Mouse (Mus musculus) midbrain, embryonic 11.5 days (tissue): ENCODE measurements around the gene 1700025C18Rik. TPM values are rescaled to one million over a fixed set of nuclear protein-coding genes. Genes with fewer than 3 reads are reported as not detected.

Source experiments
- ATAC-seq: fragments of 200-750 bp; cut with Nextera tagmentation; 2 replicates; pipeline ENCODE4 v1.8.0; 2017; ENCODE audit warnings: moderate TSS enrichment, moderate library complexity; ENCODE audit not compliant: low FRiP score
- DNase-seq: peaks from one replicate; pipeline ENCODE4 v3.0.0; 2015; ENCODE audit warnings: low spot score; ENCODE audit errors: missing footprints
- H3K27ac ChIP-seq: fragments of 300-500 bp; sonication (generic); 2 replicates; pipeline ENCODE4 v1.5.1; 2014; ENCODE audit warnings: low read depth, low read length
- H3K27me3 ChIP-seq: fragments of 300-500 bp; sonication (generic); 2 replicates; pipeline ENCODE4 v1.6.1; 2014; ENCODE audit warnings: mild to moderate bottlenecking, low read length, moderate library complexity, mixed read lengths; ENCODE audit not compliant: control insufficient read depth, insufficient read depth
- H3K36me3 ChIP-seq: fragments of 300-500 bp; sonication (generic); 2 replicates; pipeline ENCODE4 v1.6.1; 2014; ENCODE audit warnings: mild to moderate bottlenecking, low read length, moderate library complexity, mixed read lengths; ENCODE audit not compliant: control insufficient read depth, insufficient read depth
- H3K4me1 ChIP-seq: fragments of 300-500 bp; sonication (generic); 2 replicates; pipeline ENCODE4 v1.6.1; 2014; ENCODE audit warnings: low read length; ENCODE audit not compliant: control insufficient read depth, insufficient read depth
- H3K4me2 ChIP-seq: fragments of 300-500 bp; sonication (generic); 2 replicates; pipeline ENCODE4 v1.6.1; 2014; ENCODE audit warnings: mild to moderate bottlenecking, moderate library complexity
- H3K4me3 ChIP-seq: fragments of 300-500 bp; sonication (generic); 2 replicates; pipeline ENCODE4 v1.5.1; 2014; ENCODE audit warnings: low read depth, low read length
- H3K9ac ChIP-seq: fragments of 300-500 bp; sonication (generic); 2 replicates; pipeline ENCODE4 v1.6.1; 2014; ENCODE audit warnings: low read length
- H3K9me3 ChIP-seq: fragments of 300-500 bp; sonication (generic); 2 replicates; pipeline ENCODE4 v1.6.1; 2016; ENCODE audit warnings: low read length; ENCODE audit not compliant: control insufficient read depth
- WGBS: fragments of 180-500 bp; shearing (Covaris S2); extraction: QIAGEN DNeasy Blood & Tissue Kit; methylation state at CpG from one replicate; pipeline ENCODE4 v1.1.7; 2014; 5-methylcytosine and 5-hydroxymethylcytosine counted together
- polyA plus RNA-seq: library from polyadenylated mRNA; unstranded; fragments of >200 nt; fragmentation: Nextera tagmentation; extraction: Ambion mirVana; gene quantifications from 2 replicates; pipeline ENCODE4 v1.2.1, GENCODE M21; 2014

1700025C18Rik gene
- polyA plus RNA-seq, 1 experiment from 2014 or later, result not detected

- Histone ChIP-seq H3K4me3 (no peak overlapping the region), H3K36me3 (no peaks in the 10 kb centered on the region), H3K4me2 (no peak overlapping the region), H3K27me3 (peaks cover 24% of the 10 kb centered on the region), H3K9ac (no peak overlapping the region), H3K27ac (no peak overlapping the region), H3K9me3 (no peaks in the 10 kb centered on the region), H3K4me1 (peaks cover 28% of the 10 kb centered on the region)
- DNase-seq (no peak), ATAC-seq (no peak)
- 28% methylated on average over 9 of the region's 9 CpGs for WGBS
Observed at GRCm38 (mm10) chr2:165073381-165073781, 17.2 kb downstream of the 1700025C18Rik start.

- H3K4me1 ChIP-seq, result peaks cover 7% of the 10 kb centered on the region
- H3K9ac ChIP-seq, result peak overlapping the region; percentile 3; the same call in 1 of the 2 replicates
- WGBS, result 18% methylated on average over 23 of the region's 23 CpGs
- H3K4me2 ChIP-seq, result peak overlapping the region; percentile 12; the same call in 1 of the 2 replicates
- H3K27me3 ChIP-seq, result peaks cover 7% of the 10 kb centered on the region; the same call in 1 of the 2 replicates
- DNase-seq (peak; percentile 96), ATAC-seq (peak; percentile 57)
- no peaks in the 10 kb centered on the region for H3K36me3 ChIP-seq
- no peak overlapping the region for H3K27ac ChIP-seq
- no peaks in the 10 kb centered on the region for H3K9me3 ChIP-seq
- no peak overlapping the region; the same call in 1 of the 2 replicates for H3K4me3 ChIP-seq
Observed at GRCm38 (mm10) chr2:165070096-165070816, 20.3 kb downstream of the 1700025C18Rik start.

- WGBS, result 67% methylated on average over 2 of the region's 2 CpGs
- DNase-seq (no peak), ATAC-seq (no peak)
- no peak overlapping the region for H3K4me2 ChIP-seq
- H3K4me1 ChIP-seq, result peaks cover 7% of the 10 kb centered on the region
- peaks cover 3% of the 10 kb centered on the region; the same call in 1 of the 2 replicates for H3K27me3 ChIP-seq
- no peak overlapping the region for H3K27ac ChIP-seq
- H3K9ac ChIP-seq, result no peak overlapping the region
- no peaks in the 10 kb centered on the region for H3K9me3 ChIP-seq
- H3K36me3 ChIP-seq, result no peaks in the 10 kb centered on the region
- no peak overlapping the region for H3K4me3 ChIP-seq
Observed at GRCm38 (mm10) chr2:165068806-165069205, 21.7 kb downstream of the 1700025C18Rik start.

GRCm38 (mm10) chr2:165064489-165064888 is 26.1 kb downstream of the 1700025C18Rik start:
- H3K4me2 ChIP-seq, result no peak overlapping the region
- no peak overlapping the region for H3K27ac ChIP-seq
- H3K36me3 ChIP-seq, result no peaks in the 10 kb centered on the region
- H3K9me3 ChIP-seq, result no peaks in the 10 kb centered on the region
- ATAC-seq, result no peak
- no peak overlapping the region for H3K9ac ChIP-seq
- no peaks in the 10 kb centered on the region for H3K4me1 ChIP-seq
- no peaks in the 10 kb centered on the region for H3K27me3 ChIP-seq
- H3K4me3 ChIP-seq, result no peak overlapping the region
- WGBS, result 81% methylated on average over 7 of the region's 7 CpGs
- no peak for DNase-seq

GRCm38 (mm10) chr2:165061638-165062433 is 28.7 kb downstream of the 1700025C18Rik start:
- Histone ChIP-seq H3K9ac (no peak overlapping the region), H3K27ac (no peak overlapping the region), H3K4me2 (no peak overlapping the region), H3K9me3 (no peaks in the 10 kb centered on the region), H3K4me1 (no peaks in the 10 kb centered on the region), H3K36me3 (no peaks in the 10 kb centered on the region), H3K27me3 (no peaks in the 10 kb centered on the region; the same call in 1 of the 2 replicates), H3K4me3 (no peak overlapping the region)
- no peak for DNase-seq
- no peak for ATAC-seq
- WGBS, result 87% methylated on average over 16 of the region's 16 CpGs

- DNase-seq (no peak), ATAC-seq (no peak)
- H3K27ac ChIP-seq, result no peak overlapping the region
- WGBS, result 91% methylated on average over 4 of the region's 4 CpGs
- H3K9ac ChIP-seq, result no peak overlapping the region
- H3K27me3 ChIP-seq, result no peaks in the 10 kb centered on the region; the same call in 1 of the 2 replicates
- H3K4me1 ChIP-seq, result peaks cover 6% of the 10 kb centered on the region; the same call in 1 of the 2 replicates
- no peak overlapping the region for H3K4me2 ChIP-seq
- no peaks in the 10 kb centered on the region for H3K9me3 ChIP-seq
- H3K4me3 ChIP-seq, result no peak overlapping the region
- H3K36me3 ChIP-seq, result no peaks in the 10 kb centered on the region
Observed at GRCm38 (mm10) chr2:165059961-165060360, 30.6 kb downstream of the 1700025C18Rik start.

GRCm38 (mm10) chr2:165056377-165057085 is 34.0 kb downstream of the 1700025C18Rik start:
- ATAC-seq (no peak), DNase-seq (no peak)
- Histone ChIP-seq H3K4me2 (no peak overlapping the region), H3K9ac (no peak overlapping the region), H3K27me3 (no peaks in the 10 kb centered on the region; the same call in none of the 2 replicates), H3K9me3 (no peaks in the 10 kb centered on the region), H3K4me3 (no peak overlapping the region), H3K27ac (no peak overlapping the region), H3K36me3 (no peaks in the 10 kb centered on the region), H3K4me1 (peaks cover 9% of the 10 kb centered on the region)
- WGBS, result 77% methylated on average over 14 of the region's 14 CpGs

- DNase-seq (no peak), ATAC-seq (no peak)
- Histone ChIP-seq H3K27me3 (no peaks in the 10 kb centered on the region; the same call in none of the 2 replicates), H3K9me3 (no peaks in the 10 kb centered on the region), H3K4me2 (peak overlapping the region; percentile 45), H3K9ac (peak overlapping the region; percentile 21; the same call in 1 of the 2 replicates), H3K4me3 (peak overlapping the region; percentile 18; the same call in 1 of the 2 replicates), H3K36me3 (no peaks in the 10 kb centered on the region), H3K27ac (no peak overlapping the region), H3K4me1 (peaks cover 12% of the 10 kb centered on the region)
- 14% methylated on average over 7 of the region's 7 CpGs for WGBS
Observed at GRCm38 (mm10) chr2:165055905-165056304, 34.6 kb downstream of the 1700025C18Rik start.
